Mouse (Mus musculus): ENCODE measurements at regions not wholly inside any gene's neighbourhood (a gene's known extent, or its start where the extent isn't known, plus 50 kb on each side); places are given as distances from the start of the nearest gene placed in this dataset.

DNA sequence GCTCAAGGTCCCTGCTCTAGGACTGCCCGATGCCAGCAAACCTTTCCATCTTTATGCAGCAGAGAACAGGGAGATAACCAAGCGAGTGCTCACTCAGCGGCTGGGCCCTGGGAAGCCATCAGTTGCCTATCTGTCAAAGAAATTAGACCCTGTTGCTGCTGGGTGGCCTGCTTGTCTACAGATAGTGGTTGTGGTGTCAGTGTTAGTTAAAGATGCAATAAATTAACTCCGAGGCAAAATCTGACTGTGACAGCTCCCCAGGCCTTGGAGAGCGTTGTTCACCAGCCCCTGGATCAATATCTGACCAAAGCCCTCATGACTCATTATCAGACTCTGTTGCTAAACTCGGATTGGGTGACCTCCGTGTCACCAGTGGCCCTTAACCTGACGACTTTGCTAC lies 83.0 kb upstream of the Btg3 start:
- no peaks in the 10 kb centered on the region for H3K27me3 ChIP-seq (ENCODE audit: control insufficient read depth, insufficient read depth, low read length)
- H3K4me3 ChIP-seq (ENCODE audit: low read depth, low read length), result no peak overlapping the region
- H3K36me3 ChIP-seq (replicated peaks; ENCODE audit: control insufficient read depth, insufficient read depth, low read depth, low read length), result no peaks in the 10 kb centered on the region
- no peak for DNase-seq (ENCODE audit: low spot score)
- no peak overlapping the region for H3K27ac ChIP-seq (replicated peaks; ENCODE audit: low read depth, low read length)
- H3K9me3 ChIP-seq (replicated peaks; ENCODE audit: control insufficient read depth, low read length), result no peaks in the 10 kb centered on the region
- no peak overlapping the region for H3K9ac ChIP-seq (replicated peaks; ENCODE audit: low read length)
- no peak overlapping the region for H3K4me2 ChIP-seq (ENCODE audit: low read depth, low read length)
- no peak for ATAC-seq (replicated peaks; ENCODE audit: insufficient number of reproducible peaks, low FRiP score, low TSS enrichment, low read depth)
- H3K4me1 ChIP-seq (ENCODE audit: control insufficient read depth, insufficient read depth, low read length), result no peaks in the 10 kb centered on the region
- 75% methylated on average over 8 of the region's 8 CpGs for WGBS

DNA sequence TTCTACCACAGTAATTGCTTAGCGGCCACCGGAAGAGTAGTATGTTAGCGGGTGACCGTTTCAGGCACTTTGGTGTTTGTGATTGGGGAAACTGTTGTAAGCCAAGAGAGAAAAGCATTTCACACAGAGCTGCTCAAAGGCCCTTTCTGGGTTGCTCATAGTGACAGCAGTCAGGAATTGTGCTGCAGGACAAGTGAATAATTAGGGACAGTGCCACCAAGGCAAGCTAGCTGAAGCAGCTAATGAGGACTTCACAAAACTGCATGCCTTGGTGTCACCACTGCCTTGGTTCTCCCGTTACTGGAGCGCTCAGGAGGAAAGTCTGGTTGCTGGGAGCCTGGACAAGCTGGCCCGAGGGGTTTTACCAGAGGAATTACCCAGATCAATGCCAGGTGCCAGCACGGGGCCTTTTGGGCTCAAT lies 80.7 kb upstream of the Btg3 start:
- Histone ChIP-seq H3K9me3 (replicated peaks; ENCODE audit: control insufficient read depth, low read length) (no peaks in the 10 kb centered on the region), H3K27ac (replicated peaks; ENCODE audit: low read depth, low read length) (no peak overlapping the region), H3K4me3 (ENCODE audit: low read depth, low read length) (no peak overlapping the region), H3K27me3 (ENCODE audit: control insufficient read depth, insufficient read depth, low read length) (no peaks in the 10 kb centered on the region), H3K4me2 (ENCODE audit: low read depth, low read length) (no peak overlapping the region), H3K4me1 (ENCODE audit: control insufficient read depth, insufficient read depth, low read length) (no peaks in the 10 kb centered on the region), H3K9ac (replicated peaks; ENCODE audit: low read length) (no peak overlapping the region), H3K36me3 (replicated peaks; ENCODE audit: control insufficient read depth, insufficient read depth, low read depth, low read length) (no peaks in the 10 kb centered on the region)
- peak; percentile 18 for DNase-seq (ENCODE audit: low spot score)
- WGBS, result 72% methylated on average over 8 of the region's 8 CpGs
- no peak for ATAC-seq (replicated peaks; ENCODE audit: insufficient number of reproducible peaks, low FRiP score, low TSS enrichment, low read depth)

DNA sequence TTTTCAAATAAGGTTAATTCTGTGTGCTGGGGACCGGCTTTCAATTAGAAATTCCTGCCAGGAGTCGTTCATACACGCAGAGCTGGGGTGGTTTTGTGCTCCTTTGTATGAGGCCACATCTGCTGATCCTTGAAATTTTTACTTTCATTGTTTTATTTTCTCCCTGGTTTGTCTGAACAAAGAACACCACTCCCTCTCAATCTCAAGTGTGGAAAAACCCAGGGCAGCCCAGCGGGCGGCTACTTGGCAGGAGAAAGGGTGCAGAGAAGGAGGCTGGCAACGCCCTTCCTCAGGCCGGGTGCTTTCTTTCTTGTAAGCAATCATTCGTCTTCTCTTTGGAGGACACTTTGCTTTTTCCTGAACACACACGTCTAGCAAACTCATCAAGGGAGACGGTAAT lies 79.4 kb upstream of the Btg3 start:
- no peaks in the 10 kb centered on the region for H3K36me3 ChIP-seq (replicated peaks; ENCODE audit: control insufficient read depth, insufficient read depth, low read depth, low read length)
- H3K9me3 ChIP-seq (replicated peaks; ENCODE audit: control insufficient read depth, low read length), result no peaks in the 10 kb centered on the region
- H3K9ac ChIP-seq (replicated peaks; ENCODE audit: low read length), result no peak overlapping the region
- 83% methylated on average over 10 of the region's 10 CpGs for WGBS
- no peak for DNase-seq (ENCODE audit: low spot score)
- no peak for ATAC-seq (replicated peaks; ENCODE audit: insufficient number of reproducible peaks, low FRiP score, low TSS enrichment, low read depth)
- no peak overlapping the region for H3K4me3 ChIP-seq (ENCODE audit: low read depth, low read length)
- H3K27me3 ChIP-seq (ENCODE audit: control insufficient read depth, insufficient read depth, low read length), result no peaks in the 10 kb centered on the region
- H3K4me1 ChIP-seq (ENCODE audit: control insufficient read depth, insufficient read depth, low read length), result no peaks in the 10 kb centered on the region
- H3K27ac ChIP-seq (replicated peaks; ENCODE audit: low read depth, low read length), result no peak overlapping the region
- no peak overlapping the region for H3K4me2 ChIP-seq (ENCODE audit: low read depth, low read length)

DNA sequence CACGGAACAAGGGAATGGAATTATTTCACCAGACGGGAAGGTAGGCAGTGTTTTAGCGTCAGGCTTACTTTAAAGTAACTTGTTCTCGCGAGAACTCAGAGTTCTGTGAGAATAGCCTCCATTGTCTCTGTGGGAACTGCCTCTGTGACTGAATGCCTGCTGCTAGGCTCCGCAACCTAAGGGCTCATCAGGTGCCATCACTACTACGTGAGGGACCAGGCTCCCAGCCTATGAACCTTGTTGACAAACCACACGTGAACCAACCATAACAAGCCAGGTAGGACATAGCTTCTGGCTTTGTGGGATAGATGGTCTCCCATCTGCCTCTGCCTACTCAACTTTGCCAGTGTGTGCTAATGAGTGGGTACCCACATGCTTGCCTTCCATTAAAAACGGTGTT lies 77.5 kb upstream of the Btg3 start:
- 88% methylated on average over 9 of the region's 9 CpGs for WGBS
- DNase-seq (ENCODE audit: low spot score) (no peak), ATAC-seq (replicated peaks; ENCODE audit: insufficient number of reproducible peaks, low FRiP score, low TSS enrichment, low read depth) (no peak)
- H3K36me3 ChIP-seq (replicated peaks; ENCODE audit: control insufficient read depth, insufficient read depth, low read depth, low read length), result no peaks in the 10 kb centered on the region
- no peaks in the 10 kb centered on the region for H3K27me3 ChIP-seq (ENCODE audit: control insufficient read depth, insufficient read depth, low read length)
- no peak overlapping the region for H3K4me3 ChIP-seq (ENCODE audit: low read depth, low read length)
- H3K27ac ChIP-seq (replicated peaks; ENCODE audit: low read depth, low read length), result no peak overlapping the region
- H3K4me1 ChIP-seq (ENCODE audit: control insufficient read depth, insufficient read depth, low read length), result no peaks in the 10 kb centered on the region
- no peaks in the 10 kb centered on the region for H3K9me3 ChIP-seq (replicated peaks; ENCODE audit: control insufficient read depth, low read length)
- H3K9ac ChIP-seq (replicated peaks; ENCODE audit: low read length), result no peak overlapping the region
- H3K4me2 ChIP-seq (ENCODE audit: low read depth, low read length), result no peak overlapping the region

DNA sequence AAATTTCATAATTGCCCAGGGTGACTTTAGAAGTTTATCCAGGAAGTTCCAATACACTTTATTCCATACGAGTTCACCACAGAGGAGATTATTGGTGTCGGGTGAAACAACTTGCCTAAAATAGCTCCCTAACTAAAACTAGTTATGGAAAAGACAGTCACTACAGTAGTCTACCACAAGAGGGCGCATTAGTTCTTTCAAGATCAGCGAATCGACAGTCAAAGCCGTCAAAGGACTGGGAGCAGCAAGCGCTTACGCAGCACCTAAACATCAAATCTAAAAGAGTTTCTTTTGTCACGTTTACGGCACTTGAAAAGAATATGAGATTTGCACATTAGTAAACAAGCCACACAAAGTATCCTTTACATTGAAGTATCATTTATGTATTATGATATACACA lies 75.3 kb upstream of the Btg3 start:
- no peak for ATAC-seq (replicated peaks; ENCODE audit: insufficient number of reproducible peaks, low FRiP score, low TSS enrichment, low read depth)

DNA sequence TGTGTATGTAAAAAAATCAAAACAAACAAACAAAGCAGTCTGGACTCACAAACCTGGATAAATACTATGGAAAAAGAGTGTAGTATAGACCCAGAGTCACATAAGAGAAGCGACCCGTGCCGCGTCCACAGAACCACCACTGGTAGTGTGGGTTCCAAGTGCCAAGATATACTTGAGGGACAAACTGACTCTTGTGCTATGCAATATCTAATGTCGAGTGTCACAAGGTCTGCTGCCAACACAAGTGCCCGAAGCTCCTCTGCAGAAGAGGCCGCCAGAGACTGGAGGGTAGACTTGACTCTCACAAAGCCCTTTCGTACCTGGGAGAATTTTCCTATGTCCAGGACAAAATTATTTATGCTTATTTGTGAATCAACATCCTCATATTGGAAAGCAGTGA lies 74.8 kb upstream of the Btg3 start:
- WGBS, result 87% methylated on average over 8 of the region's 8 CpGs
- Histone ChIP-seq H3K27ac (replicated peaks; ENCODE audit: low read depth, low read length) (no peak overlapping the region), H3K9ac (replicated peaks; ENCODE audit: low read length) (no peak overlapping the region), H3K4me1 (ENCODE audit: control insufficient read depth, insufficient read depth, low read length) (no peaks in the 10 kb centered on the region), H3K27me3 (ENCODE audit: control insufficient read depth, insufficient read depth, low read length) (no peaks in the 10 kb centered on the region), H3K4me2 (ENCODE audit: low read depth, low read length) (no peak overlapping the region), H3K36me3 (replicated peaks; ENCODE audit: control insufficient read depth, insufficient read depth, low read depth, low read length) (no peaks in the 10 kb centered on the region), H3K4me3 (ENCODE audit: low read depth, low read length) (no peak overlapping the region), H3K9me3 (replicated peaks; ENCODE audit: control insufficient read depth, low read length) (no peaks in the 10 kb centered on the region)
- DNase-seq (ENCODE audit: low spot score), result no peak
- no peak for ATAC-seq (replicated peaks; ENCODE audit: insufficient number of reproducible peaks, low FRiP score, low TSS enrichment, low read depth)

More for the DNA sequence above, 75.3 kb upstream of the Btg3 start:
- Histone ChIP-seq H3K4me2 (ENCODE audit: low read depth, low read length) (no peak overlapping the region), H3K9me3 (replicated peaks; ENCODE audit: control insufficient read depth, low read length) (no peaks in the 10 kb centered on the region), H3K9ac (replicated peaks; ENCODE audit: low read length) (no peak overlapping the region), H3K4me1 (ENCODE audit: control insufficient read depth, insufficient read depth, low read length) (no peaks in the 10 kb centered on the region), H3K27me3 (ENCODE audit: control insufficient read depth, insufficient read depth, low read length) (no peaks in the 10 kb centered on the region), H3K36me3 (replicated peaks; ENCODE audit: control insufficient read depth, insufficient read depth, low read depth, low read length) (no peaks in the 10 kb centered on the region), H3K27ac (replicated peaks; ENCODE audit: low read depth, low read length) (no peak overlapping the region), H3K4me3 (ENCODE audit: low read depth, low read length) (no peak overlapping the region)
- WGBS, result 14% methylated on average over 10 of the region's 10 CpGs
- DNase-seq (ENCODE audit: low spot score), result peak; percentile 92

DNA sequence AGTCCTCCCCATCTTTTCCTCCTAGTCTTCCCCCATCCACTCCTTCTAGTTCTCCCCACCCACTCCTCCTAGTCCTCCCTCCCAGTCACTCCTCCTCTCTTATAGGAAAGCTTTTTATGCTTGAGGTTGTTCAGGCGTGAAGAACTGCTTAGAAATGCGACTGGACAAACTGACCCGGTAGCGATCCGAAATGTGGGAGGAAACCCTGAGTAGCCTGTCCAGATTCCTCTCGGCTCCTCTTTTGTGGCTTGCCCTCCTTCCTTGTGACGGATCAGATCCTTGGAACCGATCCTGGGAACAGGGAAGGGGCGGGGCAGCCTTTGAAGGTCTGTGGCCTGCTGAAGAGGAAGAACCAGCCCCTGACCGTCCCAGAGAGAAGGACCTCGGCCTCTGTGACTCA lies 74.3 kb upstream of the Btg3 start:
- DNase-seq (ENCODE audit: low spot score), result no peak
- ATAC-seq (replicated peaks; ENCODE audit: insufficient number of reproducible peaks, low FRiP score, low TSS enrichment, low read depth), result no peak

DNA sequence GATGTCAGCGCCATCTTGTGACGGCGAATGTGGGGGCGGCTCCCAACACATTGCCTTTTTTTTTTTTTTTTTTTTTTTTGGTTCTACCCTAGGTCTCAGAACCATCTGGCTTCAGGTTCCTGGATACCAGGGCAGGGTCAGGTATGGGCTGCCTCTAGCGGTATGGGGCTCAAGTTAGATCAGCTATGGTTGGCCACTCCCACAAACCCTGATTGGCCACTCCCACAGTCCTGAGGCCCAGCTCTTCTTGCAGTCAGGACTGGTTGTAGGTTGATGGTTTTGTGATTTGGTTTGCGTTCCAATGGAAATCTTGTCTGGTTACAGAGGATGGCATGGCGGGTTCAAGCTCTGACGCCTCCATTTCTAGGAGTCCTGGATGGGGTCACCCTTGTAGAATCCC lies 72.2 kb upstream of the Btg3 start:
- no peaks in the 10 kb centered on the region for H3K36me3 ChIP-seq (replicated peaks; ENCODE audit: control insufficient read depth, insufficient read depth, low read depth, low read length)
- DNase-seq (ENCODE audit: low spot score) (no peak), ATAC-seq (replicated peaks; ENCODE audit: insufficient number of reproducible peaks, low FRiP score, low TSS enrichment, low read depth) (no peak)
- H3K9ac ChIP-seq (replicated peaks; ENCODE audit: low read length), result no peak overlapping the region
- no peaks in the 10 kb centered on the region for H3K4me1 ChIP-seq (ENCODE audit: control insufficient read depth, insufficient read depth, low read length)
- no peaks in the 10 kb centered on the region for H3K27me3 ChIP-seq (ENCODE audit: control insufficient read depth, insufficient read depth, low read length)
- no peak overlapping the region for H3K4me2 ChIP-seq (ENCODE audit: low read depth, low read length)
- H3K9me3 ChIP-seq (replicated peaks; ENCODE audit: control insufficient read depth, low read length), result 0 out of 2 replicates have a peak, but pooled peaks cover 2% of the 10 kb centered on the region
- H3K4me3 ChIP-seq (ENCODE audit: low read depth, low read length), result no peak overlapping the region
- no peak overlapping the region for H3K27ac ChIP-seq (replicated peaks; ENCODE audit: low read depth, low read length)
- 92% methylated on average over 8 of the region's 8 CpGs for WGBS

More for the DNA sequence above, 74.3 kb upstream of the Btg3 start:
- Histone ChIP-seq H3K4me3 (ENCODE audit: low read depth, low read length) (no peak overlapping the region), H3K4me2 (ENCODE audit: low read depth, low read length) (no peak overlapping the region), H3K4me1 (ENCODE audit: control insufficient read depth, insufficient read depth, low read length) (no peaks in the 10 kb centered on the region), H3K27ac (replicated peaks; ENCODE audit: low read depth, low read length) (no peak overlapping the region), H3K9ac (replicated peaks; ENCODE audit: low read length) (no peak overlapping the region), H3K27me3 (ENCODE audit: control insufficient read depth, insufficient read depth, low read length) (no peaks in the 10 kb centered on the region), H3K36me3 (replicated peaks; ENCODE audit: control insufficient read depth, insufficient read depth, low read depth, low read length) (no peaks in the 10 kb centered on the region), H3K9me3 (replicated peaks; ENCODE audit: control insufficient read depth, low read length) (no peaks in the 10 kb centered on the region)
- WGBS, result 80% methylated on average over 11 of the region's 11 CpGs
